Mouse (Mus musculus): ENCODE measurements around the gene Olfr53. TPM values are rescaled to one million over a fixed set of nuclear protein-coding genes. Genes with fewer than 3 reads are reported as not detected.
"Not testable (repeated sequence)": the region's sequence is repeated elsewhere in the genome, so short reads cannot be mapped to it uniquely, and the experiment has no call there.

Gene Olfr53
- polyA plus RNA-seq (2015; fragmentation: Nextera tagmentation; extraction: Ambion mirVana): not detected in 2 replicates

DNA sequence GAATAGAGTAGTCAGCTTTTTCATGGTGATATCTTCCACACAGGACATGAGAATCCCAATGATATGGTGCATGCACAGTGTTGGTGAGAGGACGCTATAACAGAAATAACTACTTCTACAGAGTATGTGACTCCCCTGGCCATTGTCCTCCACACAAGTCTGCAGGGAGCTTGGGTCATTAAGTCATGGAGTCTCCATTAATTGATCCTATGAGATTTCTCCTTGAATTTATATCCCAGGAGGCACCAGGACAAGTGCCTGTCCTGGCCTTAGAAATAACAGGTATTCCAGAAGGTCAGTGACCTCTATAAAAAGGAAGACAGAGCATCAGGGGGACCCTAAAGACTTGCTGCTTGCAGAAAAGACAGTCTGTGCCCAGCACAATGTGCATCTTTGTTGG lies at the start of gene Olfr53:
TSS of gene Olfr53 (plus strand) at position 301 of the 400 bp plus-strand sequence.
- ATAC-seq (ENCODE audit: low read depth): no peak
- no peak within 1 kb of the TSS for H3K27ac ChIP-seq (ENCODE audit: low read length)
- no peaks in the 10 kb centered on the region for H3K36me3 ChIP-seq (ENCODE audit: control insufficient read depth, insufficient read depth)
- H3K4me2 ChIP-seq (ENCODE audit: low read depth, low read length): no peak within 1 kb of the TSS
- no peaks in the 10 kb centered on the region for H3K4me1 ChIP-seq (ENCODE audit: control insufficient read depth, low read depth, low read length)
- no peak within 1 kb of the TSS for H3K4me3 ChIP-seq (ENCODE audit: low read depth, low read length)
- no peaks in the 10 kb centered on the region for H3K27me3 ChIP-seq (ENCODE audit: control insufficient read depth, insufficient read depth, low read depth, low read length)
- H3K9me3 ChIP-seq (replicated peaks; ENCODE audit: control insufficient read depth, low read length): no peaks in the 10 kb centered on the region
- WGBS (ENCODE audit: insufficient replicate concordance): 45% methylated on average over 1 of the region's 1 CpGs
- no peak within 1 kb of the TSS for H3K9ac ChIP-seq (ENCODE audit: low read depth, low read length)

DNA sequence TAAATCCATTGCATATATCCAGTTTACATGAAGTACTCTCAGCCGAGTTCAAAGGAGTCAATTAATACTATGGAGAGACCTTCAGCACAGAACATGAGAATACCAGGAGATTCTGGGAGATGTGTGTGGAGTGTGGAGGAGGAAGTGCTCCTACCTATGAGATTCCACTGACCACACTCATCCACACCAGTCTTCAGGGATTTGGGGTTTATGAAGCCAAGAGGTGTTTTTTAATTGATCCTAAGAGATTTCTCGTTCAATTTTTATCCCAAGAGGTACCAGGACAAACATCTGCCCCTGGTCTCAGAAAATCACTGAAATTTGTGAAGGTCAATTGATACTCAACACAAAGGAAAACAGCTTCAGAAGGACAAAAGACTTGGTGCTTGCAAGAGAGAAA lies 45.3 kb upstream of the Olfr53 start, which contains the start of gene Olfr46:
TSS of gene Olfr46 (plus strand) at position 301 of the 400 bp plus-strand sequence.
- not testable (repeated sequence) for H3K4me2 ChIP-seq (ENCODE audit: low read depth, low read length); H3K27me3 ChIP-seq (ENCODE audit: control insufficient read depth, insufficient read depth, low read depth, low read length); H3K27ac ChIP-seq (ENCODE audit: low read length); ATAC-seq (ENCODE audit: low read depth); H3K36me3 ChIP-seq (ENCODE audit: control insufficient read depth, insufficient read depth); H3K4me3 ChIP-seq (ENCODE audit: low read depth, low read length); H3K9me3 ChIP-seq (replicated peaks; ENCODE audit: control insufficient read depth, low read length); H3K9ac ChIP-seq (ENCODE audit: low read depth, low read length); H3K4me1 ChIP-seq (ENCODE audit: control insufficient read depth, low read depth, low read length)
- WGBS (ENCODE audit: insufficient replicate concordance): 31% methylated on average over 2 of the region's 2 CpGs

DNA sequence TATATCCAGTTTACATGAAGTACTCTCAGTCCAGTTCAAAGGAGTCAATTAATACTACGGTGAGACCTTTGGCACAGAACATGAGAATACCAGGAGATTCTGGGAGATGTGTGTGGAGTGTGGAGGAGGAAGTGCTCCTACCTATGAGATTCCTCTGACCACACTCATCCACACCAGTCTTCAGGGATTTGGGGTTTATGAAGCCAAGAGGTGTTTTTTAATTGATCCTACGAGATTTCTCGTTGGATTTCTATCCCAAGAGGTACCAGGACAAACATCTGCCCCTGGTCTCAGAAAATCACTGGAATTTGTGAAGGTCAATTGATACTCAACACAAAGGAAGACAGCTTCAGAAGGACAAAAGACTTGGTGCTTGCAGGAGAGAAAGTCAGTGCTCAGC lies 17.6 kb upstream of the Olfr53 start, which contains the start of gene Olfr61:
TSS of gene Olfr61 (plus strand) at position 301 of the 400 bp plus-strand sequence.
- H3K36me3 ChIP-seq (ENCODE audit: control insufficient read depth, insufficient read depth); H3K4me1 ChIP-seq (ENCODE audit: control insufficient read depth, low read depth, low read length); ATAC-seq (ENCODE audit: low read depth); H3K9me3 ChIP-seq (replicated peaks; ENCODE audit: control insufficient read depth, low read length); H3K27me3 ChIP-seq (ENCODE audit: control insufficient read depth, insufficient read depth, low read depth, low read length); H3K4me3 ChIP-seq (ENCODE audit: low read depth, low read length); H3K27ac ChIP-seq (ENCODE audit: low read length); H3K9ac ChIP-seq (ENCODE audit: low read depth, low read length); H3K4me2 ChIP-seq (ENCODE audit: low read depth, low read length): not testable (repeated sequence)
- 62% methylated on average over 3 of the region's 3 CpGs for WGBS (ENCODE audit: insufficient replicate concordance)

DNA sequence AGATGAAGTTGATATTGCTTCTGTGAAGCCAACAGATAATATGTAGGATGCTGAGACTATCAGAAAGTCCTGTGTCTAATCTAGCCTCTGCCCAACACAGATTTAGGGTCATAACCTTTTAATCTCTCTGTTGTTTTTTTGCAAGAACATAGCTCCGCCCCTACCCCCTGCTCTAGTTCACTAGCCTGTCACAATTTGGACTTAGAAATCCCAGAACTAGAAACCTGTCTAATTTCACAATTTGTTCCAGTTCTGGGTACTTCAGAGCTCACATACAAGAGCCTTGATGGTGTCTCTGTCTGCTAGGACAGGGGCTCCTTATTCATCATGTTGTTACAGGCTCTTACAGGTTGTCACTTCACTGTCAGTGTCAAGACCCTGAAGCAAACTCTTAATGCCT lies 15.7 kb upstream of the Olfr53 start:
- 37% methylated on average over 1 of the region's 1 CpGs for WGBS (ENCODE audit: insufficient replicate concordance)

DNA sequence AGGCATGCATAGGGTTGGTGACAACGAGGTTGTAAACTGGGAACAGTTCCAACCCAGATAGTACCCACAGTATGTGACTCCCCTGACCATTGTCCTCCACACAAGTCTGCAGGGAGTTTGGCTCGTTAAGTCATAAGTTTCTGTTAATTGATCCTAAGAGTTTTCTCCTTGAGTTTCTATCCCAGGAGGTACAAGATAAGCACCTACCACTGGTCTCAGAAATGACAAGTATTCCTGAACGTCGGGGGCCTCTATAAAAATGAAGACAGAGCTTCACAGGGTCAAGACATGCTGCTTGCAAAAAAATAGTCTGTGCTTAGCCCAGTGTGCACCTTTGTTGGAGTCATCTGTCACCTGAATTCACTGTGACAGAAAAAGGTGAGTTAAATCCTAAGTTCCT lies 13.4 kb downstream of the Olfr53 start, which contains the start of gene Olfr539:
TSS of gene Olfr539 (plus strand) at position 301 of the 400 bp plus-strand sequence.
- Histone ChIP-seq H3K4me2 (ENCODE audit: low read depth, low read length) (no peak within 1 kb of the TSS), H3K9ac (ENCODE audit: low read depth, low read length) (no peak within 1 kb of the TSS), H3K27ac (ENCODE audit: low read length) (no peak within 1 kb of the TSS), H3K4me1 (ENCODE audit: control insufficient read depth, low read depth, low read length) (no peaks in the 10 kb centered on the region), H3K27me3 (ENCODE audit: control insufficient read depth, insufficient read depth, low read depth, low read length) (no peaks in the 10 kb centered on the region), H3K36me3 (ENCODE audit: control insufficient read depth, insufficient read depth) (no peaks in the 10 kb centered on the region), H3K9me3 (replicated peaks; ENCODE audit: control insufficient read depth, low read length) (no peaks in the 10 kb centered on the region), H3K4me3 (ENCODE audit: low read depth, low read length) (no peak within 1 kb of the TSS)
- ATAC-seq (ENCODE audit: low read depth): no peak
- WGBS (ENCODE audit: insufficient replicate concordance): 53% methylated on average over 4 of the region's 4 CpGs

More for the DNA sequence above, 15.7 kb upstream of the Olfr53 start:
- H3K9me3 ChIP-seq (replicated peaks; ENCODE audit: control insufficient read depth, low read length): no peaks in the 10 kb centered on the region
- no peaks in the 10 kb centered on the region for H3K27me3 ChIP-seq (ENCODE audit: control insufficient read depth, insufficient read depth, low read depth, low read length)
- H3K4me1 ChIP-seq (ENCODE audit: control insufficient read depth, low read depth, low read length): no peaks in the 10 kb centered on the region
- H3K36me3 ChIP-seq (ENCODE audit: control insufficient read depth, insufficient read depth): no peaks in the 10 kb centered on the region
- no peak overlapping the region for H3K4me2 ChIP-seq (ENCODE audit: low read depth, low read length)
- H3K4me3 ChIP-seq (ENCODE audit: low read depth, low read length): no peak overlapping the region
- H3K27ac ChIP-seq (ENCODE audit: low read length): no peak overlapping the region
- ATAC-seq (ENCODE audit: low read depth): no peak
- H3K9ac ChIP-seq (ENCODE audit: low read depth, low read length): no peak overlapping the region

DNA sequence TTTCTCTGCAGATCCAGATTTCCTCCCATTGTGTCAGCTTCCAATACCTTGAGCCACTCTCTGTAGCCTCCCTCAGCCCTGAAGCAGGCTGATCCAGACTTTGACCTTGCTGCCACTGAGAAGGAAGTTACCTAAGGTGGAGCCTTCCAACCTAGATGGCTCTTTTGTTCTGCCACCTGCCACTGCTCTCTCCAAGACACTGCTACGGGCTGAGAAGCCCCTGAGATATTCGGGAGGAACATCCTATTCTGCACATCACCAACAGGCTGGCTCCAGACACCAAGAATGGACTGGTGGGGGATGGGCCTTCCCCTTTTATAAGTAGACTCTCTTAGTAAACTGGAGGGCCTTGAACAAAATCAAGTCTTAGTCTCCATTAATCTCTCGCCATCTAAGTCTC lies 24.4 kb downstream of the Olfr53 start:
- not testable (repeated sequence) for H3K36me3 ChIP-seq (ENCODE audit: control insufficient read depth, insufficient read depth); H3K4me1 ChIP-seq (ENCODE audit: control insufficient read depth, low read depth, low read length); H3K4me3 ChIP-seq (ENCODE audit: low read depth, low read length); ATAC-seq (ENCODE audit: low read depth); H3K9ac ChIP-seq (ENCODE audit: low read depth, low read length); H3K27me3 ChIP-seq (ENCODE audit: control insufficient read depth, insufficient read depth, low read depth, low read length); H3K27ac ChIP-seq (ENCODE audit: low read length); H3K9me3 ChIP-seq (replicated peaks; ENCODE audit: control insufficient read depth, low read length); H3K4me2 ChIP-seq (ENCODE audit: low read depth, low read length)
- WGBS (ENCODE audit: insufficient replicate concordance): 50% methylated on average over 3 of the region's 3 CpGs

DNA sequence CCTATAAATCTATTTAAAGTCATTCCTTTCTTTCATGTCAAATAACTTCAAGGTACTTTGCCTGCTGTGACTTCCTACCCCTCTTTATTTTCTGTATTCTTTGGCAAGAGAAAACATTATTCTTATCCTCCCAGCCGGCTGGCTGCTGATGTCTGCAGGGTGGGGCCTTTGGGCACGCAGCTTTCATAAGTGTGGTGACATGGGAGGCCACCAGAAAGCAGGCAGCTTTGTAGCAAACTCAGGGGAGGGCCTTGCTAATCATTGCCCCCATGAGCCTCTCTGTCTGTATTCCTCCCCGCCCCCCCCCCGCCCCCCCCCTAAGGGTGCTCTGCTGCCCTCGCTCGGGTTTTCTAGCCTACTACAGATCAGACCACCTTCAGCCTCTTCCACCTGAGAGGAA lies 29.6 kb downstream of the Olfr53 start:
- no peak for ATAC-seq (ENCODE audit: low read depth)
- no peak overlapping the region for H3K4me2 ChIP-seq (ENCODE audit: low read depth, low read length)

DNA sequence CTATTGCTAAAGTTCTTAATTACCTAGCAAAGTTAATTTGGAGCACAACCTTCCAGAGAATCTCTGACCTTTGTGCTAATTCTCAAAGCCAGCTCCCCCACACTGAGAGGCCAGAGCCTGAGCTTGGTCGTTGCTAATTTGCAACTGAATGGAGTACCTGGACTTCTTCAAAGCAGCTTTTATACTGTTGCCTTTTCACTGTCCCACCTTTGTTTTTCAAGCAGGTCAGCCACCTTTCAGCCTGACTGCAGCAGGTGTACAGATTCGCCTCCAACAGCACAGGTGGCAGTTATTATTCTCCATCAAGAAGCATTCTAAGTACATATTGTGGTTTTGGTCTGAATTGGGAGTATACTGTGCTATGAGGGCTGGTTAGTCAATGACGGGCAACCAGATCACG lies 33.3 kb downstream of the Olfr53 start:
- H3K27ac ChIP-seq (ENCODE audit: low read length); H3K4me2 ChIP-seq (ENCODE audit: low read depth, low read length); H3K4me1 ChIP-seq (ENCODE audit: control insufficient read depth, low read depth, low read length); H3K9me3 ChIP-seq (replicated peaks; ENCODE audit: control insufficient read depth, low read length); H3K4me3 ChIP-seq (ENCODE audit: low read depth, low read length); H3K27me3 ChIP-seq (ENCODE audit: control insufficient read depth, insufficient read depth, low read depth, low read length); H3K9ac ChIP-seq (ENCODE audit: low read depth, low read length); ATAC-seq (ENCODE audit: low read depth); H3K36me3 ChIP-seq (ENCODE audit: control insufficient read depth, insufficient read depth): not testable (repeated sequence)
- 39% methylated on average over 4 of the region's 4 CpGs for WGBS (ENCODE audit: insufficient replicate concordance)

More for the DNA sequence above, 29.6 kb downstream of the Olfr53 start:
- H3K36me3 ChIP-seq (ENCODE audit: control insufficient read depth, insufficient read depth): no peaks in the 10 kb centered on the region
- H3K4me1 ChIP-seq (ENCODE audit: control insufficient read depth, low read depth, low read length): no peaks in the 10 kb centered on the region
- H3K9ac ChIP-seq (ENCODE audit: low read depth, low read length): no peak overlapping the region
- H3K9me3 ChIP-seq (replicated peaks; ENCODE audit: control insufficient read depth, low read length): no peaks in the 10 kb centered on the region
- H3K27ac ChIP-seq (ENCODE audit: low read length): no peak overlapping the region
- H3K27me3 ChIP-seq (ENCODE audit: control insufficient read depth, insufficient read depth, low read depth, low read length): no peaks in the 10 kb centered on the region
- 4% methylated on average over 6 of the region's 6 CpGs for WGBS (ENCODE audit: insufficient replicate concordance)
- H3K4me3 ChIP-seq (ENCODE audit: low read depth, low read length): no peak overlapping the region

DNA sequence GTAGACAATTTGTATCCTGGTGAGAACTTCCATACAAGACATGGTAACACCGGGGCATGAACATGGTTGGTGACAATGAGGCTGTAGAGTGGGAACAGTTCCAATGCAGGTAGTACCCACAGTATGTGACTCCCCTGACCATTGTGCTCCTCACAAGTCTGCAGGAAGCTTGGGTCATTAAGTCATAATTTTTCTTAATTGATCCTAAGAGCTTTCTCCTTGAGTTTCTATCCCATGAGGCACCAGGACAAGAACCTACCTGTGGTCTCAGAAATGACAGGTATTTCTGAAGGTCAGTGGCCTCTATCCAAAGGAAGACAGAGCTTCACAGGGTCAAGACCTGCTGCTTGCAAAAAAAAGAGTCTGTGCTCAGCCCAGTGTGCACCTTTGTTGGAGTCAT lies 35.4 kb downstream of the Olfr53 start, which contains the start of gene Olfr45:
TSS of gene Olfr45 (plus strand) at position 301 of the 400 bp plus-strand sequence.
- H3K4me2 ChIP-seq (ENCODE audit: low read depth, low read length): no peak within 1 kb of the TSS
- 76% methylated on average over 1 of the region's 1 CpGs for WGBS (ENCODE audit: insufficient replicate concordance)

More for the DNA sequence above, 35.4 kb downstream of the Olfr53 start, which contains the start of gene Olfr45:
- H3K27ac ChIP-seq (ENCODE audit: low read length): no peak within 1 kb of the TSS
- H3K4me1 ChIP-seq (ENCODE audit: control insufficient read depth, low read depth, low read length): no peaks in the 10 kb centered on the region
- ATAC-seq (ENCODE audit: low read depth): no peak
- no peaks in the 10 kb centered on the region for H3K9me3 ChIP-seq (replicated peaks; ENCODE audit: control insufficient read depth, low read length)
- H3K4me3 ChIP-seq (ENCODE audit: low read depth, low read length): no peak within 1 kb of the TSS
- H3K36me3 ChIP-seq (ENCODE audit: control insufficient read depth, insufficient read depth): no peaks in the 10 kb centered on the region
- no peak within 1 kb of the TSS for H3K9ac ChIP-seq (ENCODE audit: low read depth, low read length)
- no peaks in the 10 kb centered on the region for H3K27me3 ChIP-seq (ENCODE audit: control insufficient read depth, insufficient read depth, low read depth, low read length)
